Mouse (Mus musculus) CD8-positive naive resting alpha-beta T cell, adult 2 months (primary cell): ENCODE data around the gene Serpina3a.
A peak's percentile ranks its signal among the peaks of the same experiment; 100 is the strongest.
"Not testable (repeated sequence)": the region's sequence is repeated elsewhere in the genome, so short reads cannot be mapped to it uniquely, and the experiment has no call there.

Source experiments
- DNase-seq, 2 experiments: peaks; one replicate each; pipeline ENCODE4 v3.0.0; 2022; ENCODE audit warnings: low read depth in 2 of 2, low spot score in 2 of 2

Serpina3a gene

DNA sequence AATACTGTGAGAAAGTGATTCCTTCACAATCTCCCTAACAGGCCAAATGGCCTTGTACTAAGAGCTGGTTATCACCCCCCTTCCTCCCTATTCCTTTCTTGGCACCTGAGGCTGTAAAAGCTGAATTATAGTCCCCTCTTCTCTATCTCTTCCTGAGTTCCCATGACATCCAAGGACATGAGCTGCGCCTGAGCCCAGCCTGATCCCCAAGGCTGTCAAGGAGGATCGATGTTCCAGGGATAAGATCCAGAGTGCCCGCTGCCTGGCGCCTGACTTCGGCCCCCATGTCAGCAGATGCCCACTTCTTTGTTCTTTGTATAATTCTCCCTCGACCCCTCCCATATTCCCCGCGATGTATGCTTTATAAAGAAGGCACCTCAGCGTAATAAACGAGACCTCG is at the start of gene Serpina3a:
Gene Serpina3a (plus strand): TSS at position 392 of the 400 bp plus-strand sequence.
- not testable (repeated sequence) for DNase-seq

- no peak for DNase-seq
These were observed 48.0 kb upstream of the Serpina3a start for GRCm38 (mm10) chr12:104064532-104064931.

DNA sequence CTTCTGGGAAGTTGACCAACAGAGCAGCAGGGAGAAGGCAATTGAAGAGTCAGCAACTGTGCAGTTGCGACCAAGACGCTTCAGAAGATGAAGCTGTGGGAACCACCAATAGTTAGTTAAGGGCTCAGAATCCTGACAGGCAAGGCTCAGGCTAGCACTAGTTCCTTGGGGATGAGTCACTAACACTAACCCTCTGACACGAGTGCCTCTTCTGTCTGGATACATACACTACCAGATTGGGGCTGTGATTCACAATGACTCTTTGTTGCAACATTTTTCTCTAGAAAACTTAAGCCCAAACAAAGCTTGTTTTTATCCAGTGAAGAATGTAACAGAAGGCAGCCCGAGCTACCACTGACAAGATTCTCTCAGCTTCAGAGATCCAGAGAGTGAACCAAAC is 47.5 kb upstream of the Serpina3a start:
- DNase-seq = no peak

DNA sequence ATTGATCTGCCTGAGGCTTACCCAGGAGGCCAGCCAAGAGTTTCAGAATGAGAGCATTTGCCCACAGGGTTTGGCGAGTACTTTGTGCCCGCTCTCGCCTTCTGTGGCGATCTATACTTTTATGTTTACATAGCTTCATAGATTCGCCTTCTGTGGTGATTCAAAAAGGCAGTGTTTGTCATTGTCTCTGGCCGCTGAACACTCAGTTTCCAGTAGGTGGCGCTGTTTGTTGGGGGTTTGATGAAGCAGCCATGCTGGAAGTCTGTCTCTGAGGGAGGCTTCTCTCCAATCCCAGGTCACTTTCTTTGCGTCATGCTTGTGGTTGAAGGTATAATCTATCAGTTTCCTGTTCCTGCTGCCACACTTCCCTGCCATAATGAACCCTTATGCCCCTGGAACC is 46.3 kb upstream of the Serpina3a start:
- DNase-seq = peak in 1 of 2 experiments; percentile 2

GRCm38 (mm10) chr12:104067549-104067948 is 45.0 kb upstream of the Serpina3a start:
- no peak for DNase-seq

DNA sequence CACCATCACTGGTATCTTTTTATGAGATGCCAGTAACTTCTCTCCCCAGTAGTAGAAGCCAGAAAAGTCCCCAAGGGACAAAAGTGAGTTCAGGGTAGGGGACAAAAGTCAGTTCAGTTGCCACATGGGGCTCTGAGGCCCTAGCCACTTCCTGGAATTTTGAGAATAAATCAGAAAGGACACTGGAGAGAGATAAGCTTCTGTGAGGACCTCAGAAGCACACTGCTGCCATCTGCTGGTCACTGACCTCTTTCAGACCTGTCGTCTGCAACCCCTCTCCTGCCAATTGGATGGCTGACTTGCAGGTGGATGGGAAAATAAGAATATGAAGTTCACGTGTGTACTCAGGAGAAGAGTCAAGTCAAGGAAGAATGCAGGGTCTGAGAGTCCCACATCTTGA is 42.9 kb upstream of the Serpina3a start:
- DNase-seq = no peak

DNA sequence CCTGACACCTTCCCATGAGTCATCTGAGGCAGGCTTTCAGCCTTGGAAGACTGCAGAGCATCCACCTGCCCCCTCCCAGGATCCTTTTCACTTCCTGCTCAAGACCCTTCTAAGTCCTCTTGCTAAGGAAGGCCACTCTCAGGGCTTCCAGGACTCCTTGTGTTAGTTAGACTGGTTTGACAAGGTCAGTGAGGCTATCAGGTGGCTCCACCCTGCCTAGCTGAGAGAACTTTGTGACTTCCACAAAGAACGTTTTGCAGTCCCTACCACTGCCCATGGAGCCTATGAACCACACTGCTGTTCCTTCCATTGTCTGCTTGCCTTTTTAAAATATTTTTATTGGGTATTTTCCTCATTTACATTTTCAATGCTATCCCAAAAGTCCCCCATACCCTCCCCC is 40.8 kb upstream of the Serpina3a start:
- no peak for DNase-seq

DNA sequence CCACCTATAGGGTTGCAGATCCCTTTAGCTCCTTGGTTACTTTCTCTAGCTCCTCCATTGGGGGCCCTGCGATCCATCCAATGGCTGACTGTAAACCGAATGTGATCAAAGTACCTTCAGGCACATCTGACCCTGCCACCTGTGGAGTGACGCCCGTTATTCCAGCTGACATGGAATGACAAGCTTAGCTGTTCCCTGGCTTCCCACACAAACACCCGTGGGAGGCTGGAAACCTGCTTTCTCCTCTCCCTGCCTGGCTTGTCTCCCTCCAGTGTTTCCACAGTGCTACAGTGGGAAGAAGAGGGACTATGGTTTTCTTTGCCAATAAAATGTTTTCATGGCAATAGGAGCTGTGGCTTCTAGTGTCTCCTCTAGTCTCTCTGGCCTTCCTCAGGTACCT is 40.2 kb upstream of the Serpina3a start:
- no peak for DNase-seq

DNA sequence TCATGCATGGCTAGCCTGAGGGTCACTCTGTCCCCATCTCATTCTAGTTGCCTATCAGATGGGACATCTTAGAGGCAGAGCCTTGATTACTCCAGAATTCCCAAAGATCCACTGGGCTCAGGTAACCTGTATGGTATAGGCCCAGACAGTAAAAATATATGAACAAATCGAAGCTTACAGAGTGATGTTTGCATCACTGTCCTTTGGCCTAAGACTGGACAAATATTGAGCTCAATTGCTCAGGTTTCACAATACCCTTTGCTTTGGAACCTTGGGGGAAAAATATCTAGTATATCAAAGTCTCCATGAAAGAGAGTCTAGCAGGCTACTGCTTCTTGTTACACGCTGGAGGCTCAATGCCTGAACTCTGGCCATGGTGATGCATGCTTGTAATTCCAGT is 22.4 kb upstream of the Serpina3a start:
- no peak for DNase-seq

DNA sequence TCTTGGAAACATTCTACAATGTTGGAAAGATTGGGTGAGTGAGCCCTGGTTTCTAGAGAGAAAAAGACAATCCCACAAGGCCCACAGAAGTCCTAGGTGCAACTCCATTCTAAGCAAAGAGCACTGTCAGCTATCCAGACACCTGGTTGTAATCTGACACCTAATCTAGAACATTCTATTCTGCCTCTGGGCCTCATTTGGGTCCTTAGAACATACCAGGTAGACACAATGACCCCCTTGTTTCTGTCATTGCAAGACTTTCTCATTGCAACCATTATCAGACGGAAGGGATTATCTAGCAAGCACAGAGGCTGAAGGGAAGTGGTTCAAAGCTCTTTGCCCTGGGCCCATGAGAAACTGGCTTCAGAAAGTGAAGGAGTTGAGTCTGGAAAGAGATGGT is 21.2 kb upstream of the Serpina3a start:
- no peak for DNase-seq

DNA sequence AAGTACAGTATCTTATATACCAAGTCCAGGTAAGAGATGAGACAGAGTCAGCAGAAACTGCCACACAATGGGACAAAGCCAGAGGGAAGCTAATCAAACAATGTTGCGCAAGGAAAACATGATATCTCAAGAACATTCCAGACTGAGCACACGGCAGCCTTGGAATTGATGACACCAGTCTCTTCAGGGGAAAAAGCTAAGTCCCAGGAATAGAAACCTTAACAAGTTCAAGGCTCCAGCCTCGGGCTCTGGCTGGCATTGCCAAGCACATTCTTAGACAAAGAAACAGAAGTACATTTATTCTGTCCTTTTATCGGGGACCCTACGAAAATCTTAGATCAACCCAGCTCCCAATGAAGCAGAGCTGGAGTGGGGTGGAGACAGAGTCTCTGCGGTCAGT is 11.8 kb upstream of the Serpina3a start, which contains the start of gene Serpina5:
Gene Serpina5 (plus strand): TSS at position 346 of the 400 bp plus-strand sequence.
- DNase-seq = no peak

GRCm38 (mm10) chr12:104105847-104106246 is 6.7 kb upstream of the Serpina3a start:
- no peak for DNase-seq

- DNase-seq = no peak
These were observed 5.6 kb upstream of the Serpina3a start for GRCm38 (mm10) chr12:104106919-104107318.

DNA sequence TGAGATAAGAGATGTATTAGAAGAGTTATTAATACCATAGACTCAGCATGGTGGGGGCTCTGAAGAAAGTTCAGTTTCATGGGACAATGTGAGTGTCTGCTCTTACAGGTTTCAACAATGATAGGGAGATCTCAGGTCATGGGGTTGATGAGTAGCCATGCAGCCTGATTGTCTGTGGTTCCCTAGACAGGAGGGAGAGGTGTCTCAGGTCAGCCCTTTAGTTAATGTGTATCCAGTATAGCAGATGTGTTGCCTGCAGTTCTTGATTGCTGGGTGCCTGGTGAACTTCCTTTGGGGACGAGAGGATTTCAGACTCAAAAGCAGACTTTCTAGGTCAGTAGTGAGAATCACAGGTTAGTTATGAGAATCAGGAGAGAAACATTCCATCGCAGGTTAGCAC is 4.0 kb upstream of the Serpina3a start:
- DNase-seq = no peak

DNA sequence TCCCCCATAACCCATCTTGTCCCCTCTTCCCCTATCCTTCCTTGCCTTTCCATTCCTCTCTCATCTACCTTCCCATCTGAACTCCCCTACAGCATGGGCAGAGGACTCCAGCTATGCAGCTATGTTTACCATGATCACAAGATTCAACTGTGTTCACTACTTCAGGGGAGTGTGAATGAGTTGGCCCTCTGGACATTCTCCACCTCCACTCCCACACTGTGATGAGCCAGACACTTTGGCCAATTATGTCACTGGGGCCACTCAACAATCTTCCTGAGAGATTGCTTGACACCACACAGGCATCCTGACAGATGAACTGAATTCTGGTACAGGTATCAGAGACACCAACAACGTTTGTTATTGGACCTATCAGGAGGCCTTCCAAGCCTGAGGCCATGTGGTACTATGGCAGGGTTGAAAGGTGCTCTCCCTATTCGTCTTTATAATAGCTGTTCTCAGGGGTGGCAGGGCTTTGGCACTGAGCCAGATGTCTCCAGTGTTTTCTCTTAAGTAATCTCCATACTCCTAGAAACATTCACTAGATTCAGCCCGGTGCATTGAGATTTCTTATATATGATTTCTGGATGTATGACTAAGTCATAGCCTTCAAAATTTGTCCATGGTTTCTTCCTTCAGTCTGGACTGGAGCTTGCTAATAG is 2.5 kb downstream of the Serpina3a start:
- DNase-seq = no peak

DNA sequence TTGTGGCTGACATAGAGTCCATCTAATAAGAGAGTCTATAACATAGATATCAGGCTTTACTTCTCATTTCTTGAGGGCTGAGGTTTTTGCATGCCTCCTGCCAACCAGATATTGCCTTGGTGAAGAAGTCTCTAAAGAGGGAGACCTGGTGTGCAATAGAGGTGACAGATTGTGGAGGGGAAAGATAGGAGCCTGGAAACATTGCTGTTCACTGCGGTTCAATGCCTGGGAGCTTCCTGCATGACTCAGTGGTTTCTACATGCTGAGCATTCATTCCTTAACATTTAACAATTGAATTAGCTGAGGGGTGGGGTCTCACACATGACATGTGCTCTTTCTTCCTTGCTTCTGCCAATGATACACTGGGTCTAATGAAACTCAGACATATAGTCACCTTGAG is 10.6 kb downstream of the Serpina3a start:
- no peak for DNase-seq

GRCm38 (mm10) chr12:104123996-104124395 is 11.5 kb downstream of the Serpina3a start:
- no peak for DNase-seq

GRCm38 (mm10) chr12:104125021-104125560 is 12.6 kb downstream of the Serpina3a start:
- DNase-seq = no peak

GRCm38 (mm10) chr12:104127696-104128095 is 15.2 kb downstream of the Serpina3a start, which contains the start of gene Serpina3b:
Gene Serpina3b, plus strand, starts transcription at chr12:104127996.
- DNase-seq = no peak

GRCm38 (mm10) chr12:104131041-104131440 is 18.5 kb downstream of the Serpina3a start:
- no peak for DNase-seq

DNA sequence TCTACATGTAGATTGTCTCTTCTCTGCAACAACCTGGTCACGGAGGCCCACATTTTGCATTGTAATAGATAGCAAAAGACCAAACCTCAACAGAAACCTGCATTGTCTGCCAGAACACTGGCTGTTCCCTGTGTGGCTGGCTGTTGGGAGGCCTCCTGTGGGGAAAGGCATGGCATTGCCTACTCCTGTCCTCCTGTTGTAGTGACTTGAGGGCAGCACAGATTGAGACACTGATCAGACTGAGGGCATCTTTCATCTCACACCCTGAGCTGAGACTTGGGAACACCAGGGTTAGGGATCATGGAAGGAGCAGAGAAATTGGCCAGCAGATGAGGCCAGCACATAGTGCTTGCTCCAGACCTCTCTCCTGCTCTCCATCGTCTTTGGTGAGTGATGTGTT is 25.7 kb downstream of the Serpina3a start:
- DNase-seq = no peak

GRCm38 (mm10) chr12:104140543-104141103 is 28.1 kb downstream of the Serpina3a start:
- DNase-seq = no peak

GRCm38 (mm10) chr12:104141506-104141905 is 29.0 kb downstream of the Serpina3a start:
- DNase-seq = no peak
